Mouse (Mus musculus): ENCODE measurements around the gene Nckap1.

Gene Nckap1

DNA sequence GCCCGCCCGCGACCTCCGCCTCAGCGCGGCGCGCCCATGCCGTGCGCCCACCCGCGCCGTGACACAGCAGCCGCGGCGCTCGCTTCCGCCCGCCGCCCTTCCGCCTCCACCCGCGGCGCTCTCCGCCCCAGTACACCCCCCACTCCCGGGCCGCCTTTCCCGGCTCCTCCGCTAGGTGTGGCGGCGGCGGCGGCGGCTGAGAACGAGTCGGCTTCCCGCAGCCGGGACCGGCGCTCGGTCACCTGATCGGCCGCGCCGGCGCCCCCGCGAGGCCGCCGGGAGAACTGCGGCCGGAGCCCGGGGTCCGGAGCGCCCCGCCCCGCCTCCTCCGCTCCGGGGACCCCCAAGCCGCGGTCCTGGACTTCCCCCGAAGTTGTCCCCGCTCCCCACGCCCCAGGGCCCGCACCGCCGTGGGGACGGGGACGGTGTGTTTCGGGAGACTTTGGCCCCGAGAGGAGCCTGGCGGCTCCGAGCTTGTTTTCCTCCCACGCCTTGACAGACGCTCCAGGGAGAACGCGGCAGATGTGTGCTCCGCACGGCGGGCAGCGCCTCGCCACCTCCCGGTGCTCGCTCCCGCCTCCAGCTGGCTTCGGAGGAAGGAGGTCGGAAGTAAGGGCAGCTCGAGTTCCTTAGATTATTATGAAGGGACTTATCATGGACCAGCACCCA lies at the start of gene Nckap1:
Nckap1 (minus strand) TSS at position 338 of the 669 bp plus-strand sequence.
- TF ChIP-seq GATA4 (IDR thresholded peaks at IDR 0.05; ENCODE audit: insufficient replicate concordance, low read length): peak; percentile 80; the same call in 1 of the 2 replicates

DNA sequence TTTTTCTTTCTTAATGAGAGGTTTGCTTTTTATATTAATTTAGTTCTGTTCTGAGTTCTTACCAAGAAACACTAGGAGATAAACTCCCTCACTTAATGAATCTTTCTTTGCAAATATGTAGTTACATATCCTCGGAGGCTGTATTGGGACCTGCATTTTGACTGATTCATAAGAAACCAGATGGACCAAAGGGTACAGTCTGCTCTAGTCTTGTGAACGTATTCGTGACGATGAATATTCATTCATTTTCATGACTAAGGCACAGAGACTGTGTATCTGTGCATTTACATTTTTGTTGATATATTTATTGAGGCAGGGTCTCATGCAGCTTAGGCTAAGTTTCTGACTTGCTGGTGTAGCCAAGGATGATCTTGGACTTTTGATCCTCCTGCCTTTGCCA lies 43.3 kb upstream of the Nckap1 start:
- no peak for TF ChIP-seq GATA4 (IDR thresholded peaks at IDR 0.05; ENCODE audit: insufficient replicate concordance, low read length)

DNA sequence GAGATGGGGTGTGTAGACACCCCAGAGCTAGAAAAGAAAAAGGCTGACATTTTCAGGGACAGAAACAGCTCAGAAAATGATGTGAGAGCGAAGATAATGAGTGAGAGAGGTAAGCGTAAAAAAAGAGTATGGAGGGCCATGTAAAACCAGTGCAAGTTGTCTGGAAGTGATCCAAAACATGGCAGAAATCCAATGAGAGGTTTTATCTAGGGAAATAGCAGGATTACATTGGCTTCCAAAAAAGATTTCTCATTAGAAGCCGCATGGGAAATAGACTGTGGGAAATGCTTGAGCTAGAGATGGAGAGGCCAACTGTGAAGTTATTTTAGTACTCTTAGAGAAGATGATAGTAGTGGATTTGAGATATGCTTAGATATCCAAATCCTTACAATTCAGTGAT lies 40.7 kb upstream of the Nckap1 start:
- no peak for TF ChIP-seq GATA4 (IDR thresholded peaks at IDR 0.05; ENCODE audit: insufficient replicate concordance, low read length)

DNA sequence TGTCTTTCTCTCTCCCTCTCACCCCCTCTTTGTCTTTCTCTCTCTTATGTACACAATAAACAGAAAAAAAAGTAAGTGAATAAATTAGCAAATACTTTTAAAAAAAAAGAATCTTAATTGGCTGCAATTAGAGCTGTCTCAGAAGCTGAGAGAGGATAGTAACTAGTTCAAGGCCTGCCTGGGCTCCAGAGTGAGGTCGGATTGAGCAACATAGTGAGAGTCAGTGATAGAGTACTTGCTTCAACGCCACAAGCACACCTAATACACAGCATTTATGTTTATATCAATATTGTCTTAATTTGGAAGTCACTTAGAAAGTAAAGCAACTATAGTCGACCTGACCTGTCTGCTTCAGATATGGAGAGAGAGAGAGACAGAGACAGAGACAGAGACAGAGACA lies 37.8 kb upstream of the Nckap1 start:
- TF ChIP-seq GATA4 (IDR thresholded peaks at IDR 0.05; ENCODE audit: insufficient replicate concordance, low read length): no peak

DNA sequence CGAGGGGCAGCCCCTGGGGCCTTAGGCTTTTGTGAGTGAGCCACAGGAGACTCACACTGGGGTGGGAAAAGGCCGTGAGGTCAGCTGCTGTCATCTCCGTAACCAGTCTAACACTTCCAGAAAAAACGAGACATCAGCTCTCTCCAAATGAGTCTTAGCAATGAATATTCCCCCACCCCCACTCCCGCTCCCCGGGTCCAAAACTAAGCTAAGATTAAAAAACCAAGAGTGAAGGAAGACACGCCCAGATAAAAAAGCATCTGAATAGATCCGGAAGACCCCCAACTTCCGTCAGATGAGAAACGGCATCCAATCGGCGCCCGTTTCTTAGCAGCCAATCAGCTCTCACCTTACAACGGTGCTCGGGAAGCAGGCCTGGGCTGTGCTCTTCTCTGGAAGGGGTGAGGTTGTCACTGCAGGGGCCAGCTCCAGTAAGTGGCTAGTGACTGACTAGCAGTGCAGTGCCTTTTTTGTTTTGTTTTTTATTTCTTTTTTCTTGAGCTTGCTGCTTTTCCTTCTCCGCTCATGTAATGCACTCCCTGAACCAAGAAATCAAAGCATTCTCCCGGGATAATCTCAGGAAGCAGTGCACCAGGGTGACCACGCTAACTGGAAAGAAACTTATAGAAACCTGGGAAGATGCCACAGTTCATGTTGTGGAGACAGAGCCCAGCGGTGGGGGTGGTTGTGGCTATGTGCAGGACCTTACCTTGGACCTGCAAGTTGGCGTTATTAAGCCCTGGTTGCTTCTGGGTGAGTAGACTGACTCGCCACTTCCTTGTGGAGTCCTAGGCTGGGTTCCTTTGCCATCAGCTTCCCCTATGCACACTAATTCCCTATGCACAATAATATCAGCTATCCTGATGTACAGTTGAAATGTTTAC lies 35.9 kb upstream of the Nckap1 start, which contains the start of the genes Dusp19 and Nup35:
Dusp19 (plus strand) TSS at position 192 of the 884 bp plus-strand sequence.
Nup35 (plus strand) TSS at position 383 of the 884 bp plus-strand sequence.
- TF ChIP-seq GATA4 (IDR thresholded peaks at IDR 0.05; ENCODE audit: insufficient replicate concordance, low read length): no peak

DNA sequence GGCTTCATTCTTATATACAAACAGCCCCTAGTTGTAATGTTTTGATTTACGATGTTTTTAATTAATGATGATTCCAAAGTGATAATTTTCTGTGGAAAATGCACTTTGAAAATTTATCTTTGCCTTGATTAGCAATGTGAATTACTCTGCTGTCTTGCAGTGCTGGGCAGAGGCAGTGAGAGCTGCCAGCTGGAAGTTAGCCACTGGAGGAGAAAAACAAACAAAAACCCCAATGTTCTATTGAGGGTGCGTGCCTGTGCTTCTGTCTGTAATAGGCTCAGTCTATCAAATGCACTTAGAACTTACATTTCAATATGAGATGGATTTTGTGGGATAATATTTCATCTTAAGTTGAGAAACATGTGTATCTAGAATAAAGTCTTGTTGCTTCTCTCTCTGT lies 31.6 kb upstream of the Nckap1 start:
- TF ChIP-seq GATA4 (IDR thresholded peaks at IDR 0.05; ENCODE audit: insufficient replicate concordance, low read length): no peak

DNA sequence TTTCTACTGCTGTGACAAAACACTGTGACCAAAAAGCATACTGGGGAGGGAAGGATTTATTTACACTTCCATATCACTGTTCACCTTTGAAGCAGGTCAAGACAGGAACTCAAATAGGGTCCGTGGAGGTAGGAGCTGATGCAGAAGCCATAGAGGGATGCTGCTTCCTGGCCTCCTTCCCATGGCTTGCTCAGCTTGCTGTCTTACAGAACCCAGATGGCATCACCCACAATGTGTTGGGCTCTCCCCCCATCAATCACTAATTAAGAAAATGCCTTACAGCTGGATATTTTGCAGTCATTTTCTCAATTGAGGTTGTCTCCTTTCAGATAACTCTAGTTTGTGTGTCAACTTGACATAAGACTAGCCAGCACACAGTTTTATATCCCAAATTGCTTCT lies 31.1 kb upstream of the Nckap1 start:
- TF ChIP-seq GATA4 (IDR thresholded peaks at IDR 0.05; ENCODE audit: insufficient replicate concordance, low read length): no peak

DNA sequence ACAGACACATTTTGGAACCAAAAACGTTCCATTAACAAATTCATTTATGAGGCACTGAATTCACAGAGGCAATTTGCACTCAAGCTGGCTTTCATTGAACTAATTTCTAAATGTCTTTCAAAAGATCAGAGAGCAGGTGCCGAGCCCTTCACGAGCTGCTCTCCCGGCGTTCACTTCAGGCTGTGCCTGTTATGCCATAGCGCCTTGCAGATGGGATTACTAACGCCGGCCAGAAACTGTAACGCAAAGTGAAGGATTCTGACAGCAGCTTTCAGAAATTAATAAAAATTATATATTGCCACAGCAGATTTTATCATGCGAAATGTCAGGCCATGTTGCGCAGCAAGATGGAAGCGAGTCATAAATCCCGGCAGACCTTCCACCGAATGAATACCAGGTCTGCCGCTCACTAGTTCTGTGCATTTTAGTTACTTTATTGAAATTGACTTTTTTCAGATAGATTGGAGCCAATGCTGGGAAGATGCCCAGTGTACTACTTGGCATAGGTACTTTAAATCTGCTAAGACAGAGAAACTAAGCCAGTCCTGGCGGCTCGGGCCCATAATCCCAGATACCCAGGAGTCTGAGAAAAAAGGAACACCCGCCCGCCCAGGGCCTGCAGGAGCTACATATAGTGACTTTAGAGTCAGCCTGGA lies 22.7 kb upstream of the Nckap1 start:
- TF ChIP-seq GATA4 (IDR thresholded peaks at IDR 0.05; ENCODE audit: insufficient replicate concordance, low read length): no peak

DNA sequence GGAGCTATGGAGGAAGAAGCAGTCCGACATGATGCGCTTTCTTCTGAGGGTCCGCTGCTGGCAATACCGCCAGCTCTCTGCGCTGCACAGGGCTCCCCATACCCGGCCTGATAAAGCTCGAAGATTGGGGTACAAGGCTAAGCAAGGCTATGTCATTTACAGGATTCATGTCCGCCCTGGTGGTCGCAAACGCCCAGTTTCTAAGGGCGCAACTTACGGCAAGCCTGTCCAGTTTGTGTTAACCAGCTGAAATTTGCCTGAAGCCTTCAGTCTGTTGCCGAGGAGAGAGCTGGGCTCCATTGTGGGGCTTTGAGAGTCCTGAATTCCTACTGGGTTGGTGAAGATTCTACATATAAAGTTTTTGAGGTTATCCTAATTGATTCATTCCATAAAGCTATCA lies 21.6 kb upstream of the Nckap1 start:
- TF ChIP-seq GATA4 (IDR thresholded peaks at IDR 0.05; ENCODE audit: insufficient replicate concordance, low read length): no peak

DNA sequence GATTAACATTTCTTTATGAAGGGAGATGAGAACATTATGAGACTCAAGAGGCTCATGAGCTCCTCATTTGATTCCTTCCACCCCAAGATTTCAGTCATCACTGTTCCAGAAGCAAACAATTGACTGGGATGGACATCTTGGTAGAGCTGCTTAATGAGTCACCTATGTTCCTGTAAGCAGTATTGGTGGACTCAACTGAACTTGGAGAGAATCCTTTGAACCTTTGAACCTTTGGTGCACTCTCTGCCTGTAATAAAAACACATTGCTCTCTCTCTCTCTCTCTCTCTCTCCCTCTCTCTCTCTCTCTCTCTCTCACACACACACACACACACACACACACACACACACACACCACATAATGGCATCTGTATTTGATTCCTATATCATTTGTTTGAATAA lies 19.4 kb upstream of the Nckap1 start:
- no peak for TF ChIP-seq GATA4 (IDR thresholded peaks at IDR 0.05; ENCODE audit: insufficient replicate concordance, low read length)

DNA sequence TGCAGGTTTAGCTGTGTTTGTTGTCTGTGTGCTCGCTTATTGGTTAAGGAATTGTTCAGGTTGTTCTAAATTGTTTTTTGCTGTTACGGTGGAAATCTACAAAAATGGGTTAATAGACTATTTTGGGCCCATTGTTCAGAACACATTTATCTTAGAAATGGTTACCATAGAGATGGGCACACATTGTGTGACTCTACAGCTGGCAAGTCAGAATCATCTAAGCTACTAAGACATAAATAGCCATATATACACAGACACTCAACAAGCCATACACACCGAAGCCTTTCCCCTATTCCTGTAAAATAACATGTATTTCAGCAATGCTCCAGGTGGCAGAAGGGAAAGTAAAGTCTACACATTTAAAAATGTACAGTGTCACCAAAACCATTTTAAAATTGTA lies 18.7 kb upstream of the Nckap1 start:
- TF ChIP-seq GATA4 (IDR thresholded peaks at IDR 0.05; ENCODE audit: insufficient replicate concordance, low read length): no peak

DNA sequence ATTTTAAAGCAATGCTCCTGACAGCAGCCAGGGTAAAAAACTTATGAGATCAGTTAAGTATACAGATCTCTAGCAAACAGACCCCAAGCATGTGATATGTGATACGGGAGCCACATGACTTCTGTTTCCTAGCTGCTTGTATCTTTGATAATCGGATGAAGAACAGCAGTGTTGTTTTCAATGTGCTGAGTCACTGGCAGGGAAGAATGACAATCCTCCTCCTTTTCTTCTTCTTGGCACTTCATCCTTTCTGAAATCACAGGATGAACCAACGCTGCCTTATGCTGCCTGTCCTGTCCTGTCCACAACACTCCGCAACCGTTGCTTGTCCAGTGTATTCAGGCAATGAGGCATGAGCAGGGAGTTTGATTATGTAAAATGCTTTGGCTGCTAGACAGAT lies 15.8 kb upstream of the Nckap1 start:
- TF ChIP-seq GATA4 (IDR thresholded peaks at IDR 0.05; ENCODE audit: insufficient replicate concordance, low read length): no peak

DNA sequence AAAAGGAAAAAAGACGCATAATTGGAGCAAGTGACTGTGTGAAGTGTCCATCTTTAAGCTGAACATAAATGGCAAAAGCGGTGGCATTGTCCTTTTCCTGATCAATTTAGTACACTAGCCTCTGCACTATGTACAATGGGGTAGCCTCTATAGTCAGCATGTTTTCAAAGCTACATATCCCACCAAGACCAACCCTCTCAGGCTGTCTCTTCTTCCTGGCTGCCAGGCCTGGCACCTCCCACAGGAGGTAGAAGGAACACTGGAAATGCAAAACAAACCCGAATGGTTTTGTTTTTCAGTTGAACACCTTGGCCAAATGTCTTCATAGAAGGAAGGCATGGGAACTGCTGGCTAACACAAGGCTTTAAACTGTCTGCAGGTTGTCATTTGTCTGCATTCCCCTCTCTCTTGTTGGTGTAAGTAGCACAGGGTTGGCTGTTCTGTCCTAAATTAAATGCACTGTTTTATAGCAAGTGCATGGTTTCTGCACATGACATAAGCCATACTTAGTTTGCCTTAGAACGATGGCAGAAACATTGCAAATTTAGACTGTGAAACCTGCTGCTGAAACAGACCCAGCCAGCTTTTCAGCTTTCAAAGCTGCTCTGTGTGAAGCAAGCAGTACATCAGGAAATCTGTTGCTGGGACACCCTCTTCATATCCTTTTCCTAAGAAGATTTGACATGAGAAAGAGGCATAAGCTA lies 13.2 kb upstream of the Nckap1 start:
- no peak for TF ChIP-seq GATA4 (IDR thresholded peaks at IDR 0.05; ENCODE audit: insufficient replicate concordance, low read length)

DNA sequence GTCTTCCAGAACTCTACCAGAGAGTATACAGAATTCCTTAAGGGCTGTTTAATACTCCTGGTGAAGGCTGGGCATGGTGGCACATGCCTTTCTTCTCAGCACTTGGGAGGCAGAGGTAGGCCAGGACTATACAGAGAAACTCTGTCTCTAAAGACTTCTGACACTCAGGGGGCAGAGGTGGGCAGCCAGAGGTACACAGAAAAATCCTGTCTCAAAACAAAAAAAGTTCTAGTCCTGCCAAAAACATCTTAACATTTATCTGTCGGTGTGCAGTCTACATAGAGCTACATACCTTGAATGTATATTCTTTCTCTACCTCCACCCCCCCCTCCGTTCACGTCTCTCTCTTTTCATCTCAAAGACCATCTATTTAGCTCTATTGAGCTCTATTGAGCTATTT lies 1.2 kb upstream of the Nckap1 start:
- no peak for TF ChIP-seq GATA4 (IDR thresholded peaks at IDR 0.05; ENCODE audit: insufficient replicate concordance, low read length)

DNA sequence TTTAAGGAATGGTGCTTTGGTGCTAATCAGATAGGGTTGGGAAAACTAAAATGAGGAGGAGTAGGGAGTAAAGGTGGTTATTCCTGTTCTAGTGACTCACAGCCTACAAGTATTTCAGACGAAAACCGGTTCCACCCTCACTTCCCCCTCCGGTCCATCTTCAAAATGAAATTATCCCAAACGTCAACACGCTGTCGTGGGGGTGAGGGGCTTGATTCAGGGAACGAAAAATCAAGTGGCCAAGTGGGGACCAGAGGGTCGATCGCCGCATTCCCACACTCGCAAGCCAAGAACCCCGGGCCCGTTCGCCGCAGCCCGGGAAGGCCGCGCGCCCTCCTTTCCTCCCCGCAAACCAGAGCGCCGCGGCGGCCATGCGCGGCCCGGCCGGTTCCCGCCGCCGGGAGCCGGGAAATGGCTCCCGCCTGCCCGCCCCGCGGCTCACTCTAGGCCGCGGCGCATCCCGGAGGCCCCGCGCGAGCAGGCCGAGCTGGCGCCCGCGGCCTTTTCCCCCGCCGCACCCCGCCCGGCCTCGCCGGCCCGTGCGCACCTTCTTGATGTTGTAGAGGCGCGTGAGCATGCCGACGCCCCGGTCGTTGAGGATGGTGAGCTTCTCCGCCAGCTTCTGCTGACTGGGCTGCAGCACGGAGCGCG lies 744 bp downstream of the Nckap1 start:
- no peak for TF ChIP-seq GATA4 (IDR thresholded peaks at IDR 0.05; ENCODE audit: insufficient replicate concordance, low read length)

Measured in liver, adult (tissue).